In the genomic region with DNA sequence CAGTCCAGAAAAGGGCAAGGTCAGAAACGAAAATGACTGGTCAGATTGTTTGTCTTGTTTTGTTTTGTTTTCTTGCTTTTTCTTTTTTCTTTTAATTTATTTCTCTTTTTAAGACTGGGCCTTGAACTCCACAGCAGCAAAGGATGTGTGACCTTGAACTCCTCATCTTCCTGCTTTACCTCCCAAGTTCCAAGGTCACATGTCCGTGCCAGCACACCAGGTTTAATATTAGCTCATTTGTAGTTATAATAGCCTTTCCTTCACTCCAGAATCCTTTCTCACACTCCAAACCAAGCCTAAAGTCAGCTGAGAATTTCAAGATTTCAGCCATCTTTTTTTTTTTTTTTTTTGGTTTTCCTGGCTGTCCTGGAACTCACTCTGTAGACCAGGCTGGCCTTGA, we compare ENCODE assay signal across 32 mouse cellular contexts.
"Had no signal": no experiment of that assay in that cellular context is flagged by ENCODE, and none has a peak within 500 bp of the region (broad histone marks: within the 10 kb centered on the region; RNA-seq: fewer than 3 reads in every experiment).

No protein-coding gene starts in this region.

- H3K9ac ChIP-seq: limb, embryonic 12.5 days; limb, embryonic 13.5 days; limb, embryonic 15.5 days; liver, embryonic 12.5 days; liver, embryonic 13.5 days; liver, embryonic 14.5 days; liver, embryonic 15.5 days; liver, postnatal 0 days; lung, embryonic 14.5 days; lung, embryonic 15.5 days; midbrain, embryonic 12.5 days; midbrain, embryonic 13.5 days; midbrain, embryonic 15.5 days; neural tube, embryonic 12.5 days had no signal

- ATAC-seq: liver, embryonic 12.5 days; liver, postnatal 0 days; lung, postnatal 0 days; midbrain, embryonic 13.5 days; midbrain, embryonic 15.5 days; midbrain, embryonic 16.5 days had no signal

- H3K27me3 ChIP-seq: limb, embryonic 12.5 days; limb, embryonic 13.5 days; limb, embryonic 15.5 days; liver, embryonic 12.5 days; liver, embryonic 13.5 days; liver, embryonic 15.5 days; lung, embryonic 15.5 days; midbrain, embryonic 12.5 days; midbrain, embryonic 13.5 days; midbrain, embryonic 15.5 days; neural tube, embryonic 12.5 days had no signal

- H3K4me1 ChIP-seq: limb, embryonic 12.5 days; limb, embryonic 13.5 days; limb, embryonic 15.5 days; liver, embryonic 13.5 days; lung, embryonic 15.5 days; midbrain, embryonic 10.5 days; midbrain, embryonic 12.5 days; midbrain, embryonic 13.5 days; midbrain, embryonic 15.5 days; neural tube, embryonic 12.5 days had no signal

- DNase-seq: left cerebral cortex, postnatal 4 days; liver; liver, embryonic 13.5 days; liver, postnatal 0 days; lung, adult 18-20 months; lung, adult 2 months; lung, embryonic 14.5 days; lung, postnatal 10 days; lung, postnatal 14 days; lung, postnatal 36 days; lung, postnatal 4 days; midbrain, embryonic 14.5 days had no signal

- H3K4me2 ChIP-seq: limb, embryonic 12.5 days; limb, embryonic 13.5 days; limb, embryonic 15.5 days; liver, embryonic 11.5 days; liver, embryonic 12.5 days; liver, embryonic 13.5 days; liver, embryonic 15.5 days; lung, embryonic 14.5 days; lung, embryonic 15.5 days; midbrain, embryonic 11.5 days; midbrain, embryonic 12.5 days; midbrain, embryonic 13.5 days; midbrain, embryonic 15.5 days; neural tube, embryonic 12.5 days had no signal

- H3K27ac ChIP-seq: limb, embryonic 10.5 days; limb, embryonic 12.5 days; limb, embryonic 13.5 days; limb, embryonic 15.5 days; liver, embryonic 12.5 days; liver, embryonic 13.5 days; liver, embryonic 14.5 days; liver, embryonic 15.5 days; lung, embryonic 15.5 days; macrophage; midbrain, embryonic 10.5 days; midbrain, embryonic 12.5 days; midbrain, embryonic 13.5 days; midbrain, embryonic 15.5 days; neural tube, embryonic 12.5 days had no signal

- H3K9me3 ChIP-seq: limb, embryonic 10.5 days; limb, embryonic 12.5 days; limb, embryonic 13.5 days; limb, embryonic 15.5 days; liver, embryonic 12.5 days; liver, embryonic 13.5 days; liver, embryonic 15.5 days; lung, embryonic 15.5 days; megakaryocyte, embryonic 14.5 days; midbrain, embryonic 10.5 days; midbrain, embryonic 12.5 days; midbrain, embryonic 13.5 days; midbrain, embryonic 15.5 days; neural tube, embryonic 12.5 days had no signal

- H3K4me3 ChIP-seq: limb, embryonic 10.5 days; limb, embryonic 12.5 days; limb, embryonic 13.5 days; limb, embryonic 15.5 days; liver, embryonic 12.5 days; liver, embryonic 13.5 days; liver, embryonic 15.5 days; lung, embryonic 15.5 days; megakaryocyte, embryonic 14.5 days; midbrain, embryonic 10.5 days; midbrain, embryonic 12.5 days; midbrain, embryonic 13.5 days; midbrain, embryonic 15.5 days; myocyte; neural tube, embryonic 12.5 days had no signal

- H3K36me3 ChIP-seq: limb, embryonic 10.5 days; limb, embryonic 12.5 days; limb, embryonic 13.5 days; limb, embryonic 15.5 days; liver, embryonic 12.5 days; liver, embryonic 13.5 days; liver, embryonic 15.5 days; lung, embryonic 15.5 days; midbrain, embryonic 10.5 days; midbrain, embryonic 12.5 days; midbrain, embryonic 13.5 days; midbrain, embryonic 15.5 days; neural tube, embryonic 12.5 days had no signal
